Mouse (Mus musculus) liver, postnatal 0 days (tissue): ENCODE data around the gene Slc22a1.

Source experiments
- CTCF ChIP-seq: sonication (generic); IDR thresholded peaks from 2 replicates; pipeline ENCODE4 v1.5.1; 2016; ENCODE audit warnings: antibody characterized with exemption, low read depth
- EP300 ChIP-seq: IDR thresholded peaks from 2 replicates; pipeline ENCODE4 v1.6.1; 2016; ENCODE audit warnings: antibody characterized with exemption, low read depth, mild to moderate bottlenecking

DNA sequence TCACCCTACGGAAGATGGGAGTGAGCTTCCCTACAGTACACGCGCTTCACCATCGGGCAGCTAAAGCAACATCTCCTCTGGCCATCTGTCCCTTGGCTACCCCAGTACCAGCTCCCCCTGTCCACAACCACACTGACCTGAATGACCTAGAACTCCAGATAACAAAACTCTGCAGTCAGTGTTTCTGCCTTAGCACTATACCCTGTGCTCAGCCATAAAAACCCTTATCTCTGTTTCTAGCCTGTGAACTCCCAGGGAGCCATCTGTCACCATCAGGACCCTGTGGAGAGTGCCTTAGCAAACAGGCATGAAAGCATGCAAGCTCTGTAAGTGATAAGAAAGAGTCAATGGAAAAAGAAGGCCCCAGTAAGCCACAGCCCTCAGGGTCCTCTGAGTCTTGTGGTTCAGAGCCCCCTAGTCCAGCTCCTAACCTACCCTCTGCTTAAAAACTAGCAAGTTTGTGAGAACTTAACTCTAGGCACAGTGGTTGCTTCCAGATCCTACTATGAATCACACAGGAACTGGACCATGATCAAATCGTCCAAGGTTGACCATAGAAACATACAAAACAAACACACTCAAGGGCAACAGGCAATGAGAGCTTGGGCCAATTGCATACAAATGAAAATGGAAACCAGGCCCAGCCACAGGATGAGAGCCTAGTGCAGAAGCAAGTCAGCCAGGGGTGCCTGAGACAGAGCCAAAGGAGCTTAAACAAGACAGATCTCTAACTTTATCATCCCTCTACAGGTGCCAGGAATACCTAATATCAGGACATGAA lies 48.5 kb upstream of the Slc22a1 start:
- no peak for TF ChIP-seq CTCF
- peak; percentile 66; the same call in 1 of the 2 replicates for TF ChIP-seq EP300
